Mouse (Mus musculus): ENCODE data around the gene Zswim1.

DNA sequence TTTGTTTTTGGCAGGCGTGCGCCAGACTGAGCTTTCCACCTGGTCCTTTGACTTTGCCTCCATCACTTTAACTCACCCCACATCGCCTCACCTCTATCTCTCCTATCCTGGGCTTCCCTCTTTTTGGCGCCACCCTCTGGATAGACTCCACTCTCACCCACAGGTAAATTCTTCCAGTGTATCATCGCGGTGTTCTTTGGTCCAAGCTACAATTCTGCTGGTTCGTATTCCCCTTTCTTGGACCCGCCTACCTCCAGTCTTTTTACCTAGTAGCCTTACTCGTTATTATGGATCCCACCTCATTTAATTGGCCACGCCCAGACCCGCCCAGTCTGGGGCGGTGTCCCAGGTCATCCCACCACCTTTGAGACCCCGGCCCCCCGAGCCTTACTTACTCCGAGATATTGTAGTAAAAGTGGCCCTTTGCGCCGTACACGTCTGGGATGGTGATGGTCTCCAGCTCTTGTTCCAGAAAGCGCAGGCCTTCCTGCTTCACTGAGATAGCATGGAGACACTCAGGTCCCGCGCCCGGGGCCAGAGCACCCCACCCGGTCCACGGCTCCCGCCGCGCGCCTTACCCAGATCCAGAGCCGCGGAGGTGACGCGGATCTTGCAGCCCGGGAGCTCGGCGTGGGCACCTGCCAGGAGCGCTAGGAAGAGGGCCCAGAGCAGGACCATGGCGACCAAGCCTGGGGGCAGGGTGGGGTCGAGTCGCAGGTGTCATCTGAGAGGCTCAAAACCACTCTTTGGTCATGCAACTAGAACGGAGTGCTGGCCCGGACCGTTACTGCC is 34.0 kb downstream of the Zswim1 start:
- TF ChIP-seq CTCF (IDR thresholded peaks at IDR 0.05; ENCODE audit: extremely low read depth, insufficient read depth, insufficient read length, insufficient replicate concordance) (no peak), POLR2A (IDR thresholded peaks at IDR 0.05; ENCODE audit: low read depth, low read length) (no peak)
